Mouse (Mus musculus) lung, postnatal 10 days (tissue): ENCODE data around the gene Pi4k2b.
"Not testable (repeated sequence)": the region's sequence is repeated elsewhere in the genome, so short reads cannot be mapped to it uniquely, and the experiment has no call there.

Experiments used
- DNase-seq: peaks from one replicate; pipeline ENCODE4 v3.0.0; 2021

Gene Pi4k2b

GRCm38 (mm10) chr5:52741391-52742111, at the start of gene Pi4k2b:
Gene Pi4k2b (plus strand): TSS chr5:52741574.
- DNase-seq = peak; percentile 90

- no peak for DNase-seq
These were observed 44.1 kb upstream of the Pi4k2b start for GRCm38 (mm10) chr5:52697291-52697690.

GRCm38 (mm10) chr5:52697882-52698440, 43.4 kb upstream of the Pi4k2b start:
- not testable (repeated sequence) for DNase-seq

- DNase-seq = no peak
These were observed 36.8 kb upstream of the Pi4k2b start for GRCm38 (mm10) chr5:52704562-52704961.

GRCm38 (mm10) chr5:52712704-52713103, 28.7 kb upstream of the Pi4k2b start:
- no peak for DNase-seq

GRCm38 (mm10) chr5:52716742-52717448, 24.5 kb upstream of the Pi4k2b start:
- peak; percentile 56 for DNase-seq

GRCm38 (mm10) chr5:52721003-52721402, 20.4 kb upstream of the Pi4k2b start:
- peak; percentile 50 for DNase-seq

- no peak for DNase-seq
These were observed 13.6 kb upstream of the Pi4k2b start for GRCm38 (mm10) chr5:52727747-52728146.

- no peak for DNase-seq
These were observed 8.6 kb upstream of the Pi4k2b start for GRCm38 (mm10) chr5:52732811-52733210.

GRCm38 (mm10) chr5:52736046-52736445, 5.3 kb upstream of the Pi4k2b start:
- DNase-seq = no peak

GRCm38 (mm10) chr5:52742112-52742813, 889 bp downstream of the Pi4k2b start:
- peak; percentile 67 for DNase-seq

- DNase-seq = no peak
These were observed 1.9 kb downstream of the Pi4k2b start for GRCm38 (mm10) chr5:52743231-52743630.

GRCm38 (mm10) chr5:52746920-52747319, 5.5 kb downstream of the Pi4k2b start:
- no peak for DNase-seq

- DNase-seq = peak; percentile 72
These were observed 7.4 kb downstream of the Pi4k2b start for GRCm38 (mm10) chr5:52748732-52749131.

- DNase-seq = no peak
These were observed 11.8 kb downstream of the Pi4k2b start for GRCm38 (mm10) chr5:52753146-52753545.

GRCm38 (mm10) chr5:52754196-52754595, 12.8 kb downstream of the Pi4k2b start:
- DNase-seq = no peak

- no peak for DNase-seq
These were observed 14.0 kb downstream of the Pi4k2b start for GRCm38 (mm10) chr5:52755337-52755736.

GRCm38 (mm10) chr5:52755989-52756388, 14.6 kb downstream of the Pi4k2b start:
- DNase-seq = no peak

- peak; percentile 19 for DNase-seq
These were observed 21.2 kb downstream of the Pi4k2b start for GRCm38 (mm10) chr5:52762586-52762985.

- DNase-seq = no peak
These were observed 32.9 kb downstream of the Pi4k2b start for GRCm38 (mm10) chr5:52774267-52774666.

GRCm38 (mm10) chr5:52775237-52775636, 33.9 kb downstream of the Pi4k2b start, which contains the start of gene Zcchc4:
Gene Zcchc4 (plus strand): TSS chr5:52775409.
- DNase-seq = no peak

- not testable (repeated sequence) for DNase-seq
These were observed 35.3 kb downstream of the Pi4k2b start for GRCm38 (mm10) chr5:52776466-52777354.
